Mouse (Mus musculus) retina, embryonic 14.5 days (tissue): ENCODE results near the gene Crhr2.

Source experiments
- DNase-seq: peaks from one replicate; pipeline ENCODE4 v3.0.0-alpha.2; 2015; ENCODE audit warnings: low spot score

The Crhr2 gene

DNA sequence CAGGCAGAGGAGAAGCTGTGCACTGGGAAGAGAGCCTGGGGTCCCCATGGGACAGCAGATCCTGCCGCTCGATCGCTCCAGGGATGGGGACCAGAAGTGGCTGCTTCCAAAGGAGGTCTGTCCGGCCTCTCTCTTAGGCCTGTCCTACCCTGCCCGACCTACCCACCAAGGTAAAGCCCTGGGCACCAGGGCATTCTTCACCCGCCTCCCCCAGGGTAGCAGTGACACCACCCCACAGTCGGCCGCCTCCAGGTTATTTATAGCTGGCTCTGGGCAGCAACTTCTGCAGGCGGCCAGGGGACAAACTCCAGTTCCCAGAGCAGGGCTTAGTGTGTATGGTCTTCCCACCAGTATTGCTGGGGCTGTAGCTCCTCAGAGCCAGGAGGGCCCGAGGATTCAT, at the start of gene Crhr2:
Gene Crhr2, minus strand, starts transcription at position 223 of the 400 bp plus-strand sequence.
- no peak for DNase-seq

DNA sequence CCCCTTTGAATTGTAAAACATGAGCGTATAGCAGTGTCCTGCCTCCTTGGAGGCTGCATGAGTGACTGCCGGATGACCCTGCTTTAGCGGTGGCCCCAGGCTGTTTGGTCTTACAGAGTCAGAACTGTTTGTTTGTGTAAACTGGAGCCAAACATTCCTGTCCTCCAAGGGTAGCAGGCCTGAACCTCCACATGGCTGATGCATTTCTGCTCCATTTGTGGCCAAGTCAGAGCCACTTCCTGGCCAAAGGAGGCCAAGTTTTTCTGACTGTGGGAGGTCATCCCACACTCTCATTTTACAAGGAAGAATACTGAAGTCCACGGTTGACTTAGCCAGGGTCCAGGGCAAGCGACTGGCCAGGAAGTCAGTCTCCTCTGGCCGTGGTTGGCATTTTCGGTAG, 46.7 kb upstream of the Crhr2 start:
- DNase-seq, result no peak

DNA sequence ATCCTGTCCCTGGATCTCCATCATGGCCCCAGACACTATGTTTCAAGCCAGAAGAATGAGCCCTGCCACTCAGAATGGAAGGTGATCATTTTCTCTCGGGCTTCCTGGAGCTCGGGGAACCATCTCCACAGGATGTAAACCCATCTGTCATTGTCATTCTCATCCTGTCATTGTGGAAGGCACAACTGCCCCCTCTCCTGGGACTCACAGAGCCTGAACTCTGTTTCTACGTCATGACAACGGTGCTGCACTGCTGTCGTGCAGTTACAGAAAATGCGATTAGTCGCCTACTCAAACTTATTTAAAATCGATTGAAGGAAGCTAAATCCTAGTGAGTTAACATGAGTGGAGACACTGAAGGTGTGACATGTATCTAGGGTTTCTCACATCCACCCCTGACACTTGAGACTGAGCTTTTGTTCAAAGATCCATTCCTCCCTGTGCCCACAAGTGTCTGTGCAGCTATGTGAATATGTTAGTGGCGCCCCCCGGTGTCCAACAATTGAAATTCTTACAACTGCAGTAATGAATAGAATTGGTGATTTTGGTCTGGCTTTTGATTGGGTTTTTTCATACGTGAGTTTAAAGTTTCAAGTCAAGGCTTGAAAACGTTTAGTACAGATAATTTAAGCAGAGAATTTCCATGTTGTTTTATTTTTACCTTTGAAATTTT, 44.4 kb upstream of the Crhr2 start:
- peak; percentile 49 for DNase-seq

DNA sequence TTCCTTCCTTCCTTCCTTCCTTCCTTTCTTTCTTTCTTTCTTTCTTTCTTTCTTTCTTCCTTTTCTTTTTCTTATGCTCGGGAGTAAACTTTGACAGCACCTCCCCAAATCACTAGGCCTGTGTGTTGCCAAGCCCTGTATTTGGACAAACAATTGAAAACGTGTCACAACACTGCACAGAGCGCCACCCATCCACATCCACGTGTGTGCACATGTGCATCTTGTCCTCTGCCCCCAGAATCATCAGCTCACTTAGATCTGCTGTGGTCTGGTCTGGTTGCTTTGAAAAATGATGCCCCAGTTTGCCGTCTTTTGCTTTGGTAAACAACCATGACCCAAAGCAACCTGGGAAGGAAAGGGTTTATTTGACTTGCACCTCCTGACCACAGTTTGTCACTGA, 43.1 kb upstream of the Crhr2 start:
- no peak for DNase-seq

DNA sequence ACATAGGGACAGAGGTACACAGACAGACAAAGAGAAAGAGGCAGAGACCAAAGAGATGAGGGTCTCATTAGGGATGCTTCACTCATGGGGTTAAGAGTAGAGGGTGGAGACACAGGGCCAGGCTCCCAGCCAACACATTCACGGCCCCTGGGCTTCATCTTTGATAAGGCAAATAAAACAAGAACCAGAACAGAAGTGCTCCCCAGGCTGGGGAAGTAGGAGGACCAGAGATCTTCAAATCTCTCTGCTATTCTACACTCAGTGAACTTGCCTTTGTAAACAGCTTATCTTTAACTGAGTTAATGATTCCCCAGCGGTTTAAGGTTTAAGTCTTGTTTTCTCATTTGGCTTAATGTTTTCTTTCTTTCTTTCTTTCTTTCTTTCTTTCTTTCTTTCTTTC, 42.6 kb upstream of the Crhr2 start:
- DNase-seq, result no peak

DNA sequence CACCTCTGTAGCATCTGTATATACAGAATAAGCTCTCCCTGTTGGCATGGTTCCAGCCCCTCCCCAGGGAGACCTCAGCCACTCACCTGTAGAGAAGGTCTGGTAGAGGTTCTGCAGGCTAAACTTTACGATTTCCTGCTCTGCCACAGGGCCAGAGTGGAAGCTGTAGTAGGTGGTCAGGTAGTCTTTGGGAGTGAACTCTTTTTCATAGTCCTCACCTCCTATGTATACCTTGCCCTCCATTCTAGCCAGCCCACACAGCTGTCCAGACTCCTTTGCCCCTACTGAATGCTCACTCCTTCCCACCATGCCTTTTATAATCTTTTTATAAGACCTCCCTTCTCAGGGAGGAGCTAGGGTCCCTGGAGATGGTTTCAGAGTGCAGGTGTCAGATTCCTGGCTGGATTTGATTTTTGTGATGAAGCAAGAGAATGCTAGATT, 41.9 kb upstream of the Crhr2 start, which contains the start of gene Inmt:
Gene Inmt, minus strand, starts transcription at position 303 of the 441 bp plus-strand sequence.
- DNase-seq, result no peak

DNA sequence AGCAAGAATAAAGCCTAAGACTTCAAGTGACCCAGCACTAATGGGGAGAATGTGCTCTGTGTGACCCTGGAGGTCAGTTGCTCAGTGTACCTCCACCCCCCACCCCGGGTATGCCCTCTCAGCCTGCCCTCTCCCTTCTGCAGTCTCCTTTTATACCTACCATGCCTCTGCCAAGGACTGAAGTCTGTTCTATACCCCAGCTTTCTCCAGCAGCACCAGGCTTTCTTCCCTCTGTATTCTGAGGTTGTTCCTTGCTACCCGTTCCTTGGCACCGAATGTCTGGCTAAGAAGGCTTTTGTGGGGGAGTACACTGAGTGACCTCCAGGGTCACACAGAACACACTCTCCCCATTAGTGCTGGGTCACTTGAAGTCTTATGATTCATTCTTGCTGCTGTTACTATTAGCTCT, 41.1 kb upstream of the Crhr2 start:
- peak; percentile 41 for DNase-seq

DNA sequence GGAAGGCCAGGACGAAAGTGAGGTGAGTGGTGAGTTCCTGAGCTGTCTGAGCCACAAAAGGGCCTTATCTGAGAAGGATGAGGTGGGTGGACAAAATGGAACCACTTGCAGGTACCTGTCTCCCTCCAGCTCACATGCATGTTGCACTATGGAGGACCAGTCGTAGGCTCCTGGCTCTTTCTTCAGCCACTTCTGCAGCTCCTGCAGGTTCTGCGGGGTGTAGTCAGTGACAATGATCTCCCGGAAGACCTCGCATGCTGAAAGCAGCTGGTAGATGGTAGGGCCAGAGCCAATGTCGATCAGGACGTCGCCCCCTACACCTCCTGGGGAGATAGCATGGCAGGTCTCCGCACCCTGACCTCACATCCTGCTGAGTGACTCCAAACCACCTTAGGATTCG, 40.4 kb upstream of the Crhr2 start:
- DNase-seq, result no peak

DNA sequence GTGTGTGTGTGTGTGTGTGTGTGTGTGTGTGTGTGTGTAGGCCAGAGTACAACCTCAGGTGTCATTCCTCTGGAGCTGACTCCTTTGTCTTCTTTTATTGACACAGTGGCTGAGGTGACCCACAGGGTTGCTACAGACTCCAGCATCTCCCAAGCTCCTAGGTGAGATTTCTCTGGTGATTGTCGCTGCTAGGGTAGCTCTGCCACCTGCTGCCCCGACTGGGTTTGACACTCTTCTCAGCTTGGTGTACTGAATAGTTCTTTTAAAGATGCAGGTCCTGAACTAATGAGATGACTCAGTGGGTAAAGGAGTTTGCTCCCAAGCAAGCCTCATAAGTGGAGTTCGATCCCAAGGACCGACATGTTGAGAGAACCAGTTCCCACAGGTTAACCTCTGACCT, 38.8 kb upstream of the Crhr2 start:
- DNase-seq, result no peak

DNA sequence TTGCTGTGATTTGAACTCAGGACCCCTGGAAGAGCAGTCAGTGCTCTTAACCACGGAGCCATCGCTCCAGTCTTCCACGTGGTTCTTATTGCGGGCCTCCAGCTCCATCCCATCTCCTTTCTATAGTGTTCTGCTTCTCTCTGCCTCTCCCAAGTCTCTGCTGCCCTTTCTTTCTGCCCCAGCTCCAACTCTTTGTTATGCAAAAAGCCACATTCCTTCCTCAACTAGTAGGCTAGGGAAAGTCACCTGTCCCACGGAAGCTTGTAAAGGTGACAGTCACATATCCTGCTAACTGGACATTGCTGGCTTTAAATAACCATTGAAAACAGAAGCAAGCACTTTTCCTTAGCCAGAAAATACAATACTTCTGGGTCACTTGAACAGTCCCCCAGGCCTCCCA, 37.0 kb upstream of the Crhr2 start:
- no peak for DNase-seq

DNA sequence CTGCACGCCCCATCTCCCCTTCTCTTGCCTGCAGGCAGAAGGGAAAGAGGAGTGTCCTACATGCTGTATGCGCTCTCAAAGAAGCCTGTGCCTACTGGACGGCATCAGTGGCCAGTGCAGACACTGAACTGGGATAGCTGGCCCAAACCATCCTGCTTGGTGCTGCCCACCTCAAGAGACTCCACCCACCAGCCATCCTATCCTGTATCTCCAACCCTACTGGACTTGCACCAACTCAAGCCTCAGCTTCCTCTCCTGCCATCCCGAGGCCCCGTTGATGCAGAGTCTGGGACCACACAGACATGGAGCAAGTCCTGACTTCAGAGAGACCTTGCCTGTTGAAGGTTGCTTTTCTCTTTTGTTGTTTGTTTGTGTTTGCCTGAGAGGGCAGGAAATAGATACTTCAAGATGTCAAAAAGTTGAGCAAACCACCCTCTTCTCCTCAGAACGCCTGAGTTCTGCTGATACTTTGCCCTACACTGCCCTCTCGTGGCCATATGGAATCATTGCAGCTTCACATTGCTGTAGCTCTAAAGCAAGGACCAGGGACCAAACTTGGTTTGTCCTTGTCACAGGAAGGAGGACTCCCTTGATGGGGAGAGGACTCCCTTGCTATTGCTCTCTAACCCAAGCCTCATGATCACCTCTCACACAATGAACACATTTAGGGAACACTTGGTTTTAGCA, 34.1 kb upstream of the Crhr2 start:
- peak; percentile 89 for DNase-seq

DNA sequence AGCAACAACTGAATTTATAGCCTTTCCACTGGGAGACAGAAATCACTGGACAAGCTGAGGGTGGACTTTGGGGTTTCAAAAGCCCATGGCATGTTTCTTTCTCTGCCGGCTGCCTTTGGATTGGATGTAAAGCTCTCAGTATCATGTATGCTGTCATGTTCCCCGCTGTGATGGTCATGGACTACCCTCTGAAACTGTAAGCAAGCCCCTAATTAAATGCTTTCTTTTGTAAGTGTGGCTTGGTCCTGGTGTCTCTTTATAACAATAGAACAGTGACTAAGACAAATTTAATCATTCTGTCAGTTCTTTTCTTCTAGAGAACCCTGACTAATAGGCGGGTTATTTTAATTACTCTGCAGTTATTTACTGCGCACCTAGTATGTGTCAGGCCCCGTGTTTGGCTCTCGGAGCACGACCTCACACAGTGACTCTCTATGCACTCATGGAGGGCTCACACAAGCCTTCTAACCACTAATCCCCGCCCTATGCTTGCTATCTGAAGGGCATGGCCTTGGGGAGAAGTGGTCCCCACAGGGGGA, 30.3 kb upstream of the Crhr2 start:
- peak; percentile 45 for DNase-seq

DNA sequence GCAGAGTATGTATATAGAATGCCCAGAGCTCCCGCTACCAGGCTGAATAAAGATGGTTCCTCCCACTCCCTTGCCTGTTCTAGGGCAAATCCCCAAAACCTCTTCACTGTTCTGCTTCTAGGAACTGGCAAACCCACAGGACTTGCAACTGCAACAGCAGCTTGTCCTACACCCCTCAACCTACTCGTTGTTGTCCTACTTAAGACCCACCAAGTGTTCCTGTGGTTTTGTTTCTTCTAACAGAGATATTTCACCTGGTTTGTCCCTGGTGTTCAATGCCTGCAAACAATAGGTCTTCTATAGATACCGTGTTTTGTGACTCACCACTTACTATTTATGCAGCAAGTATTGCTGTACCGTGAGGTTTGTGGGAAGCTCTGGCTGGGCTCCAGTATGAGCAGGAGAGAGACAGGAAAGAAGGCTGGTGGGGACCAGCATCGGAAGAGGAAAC, 28.5 kb upstream of the Crhr2 start:
- DNase-seq, result no peak

DNA sequence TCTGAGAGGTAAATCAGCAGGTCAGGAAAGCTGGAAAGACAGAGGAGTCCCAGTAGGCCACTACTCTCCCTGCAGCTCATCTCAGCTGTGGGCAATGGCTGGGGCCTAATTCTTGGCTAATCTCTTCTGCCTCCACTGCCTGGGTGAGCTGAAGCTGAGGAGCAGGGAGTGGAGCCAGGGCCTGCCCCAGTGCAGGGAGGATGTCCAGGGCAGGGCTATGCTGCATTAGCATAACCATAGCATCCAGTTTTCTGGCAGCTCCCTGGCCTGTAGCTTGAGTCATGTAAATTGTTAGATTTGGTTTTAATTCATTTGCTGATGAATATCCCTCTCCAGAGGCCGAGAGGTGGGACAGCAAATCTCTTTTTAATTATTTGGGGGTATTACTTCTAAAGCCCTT, 26.4 kb upstream of the Crhr2 start:
- no peak for DNase-seq

DNA sequence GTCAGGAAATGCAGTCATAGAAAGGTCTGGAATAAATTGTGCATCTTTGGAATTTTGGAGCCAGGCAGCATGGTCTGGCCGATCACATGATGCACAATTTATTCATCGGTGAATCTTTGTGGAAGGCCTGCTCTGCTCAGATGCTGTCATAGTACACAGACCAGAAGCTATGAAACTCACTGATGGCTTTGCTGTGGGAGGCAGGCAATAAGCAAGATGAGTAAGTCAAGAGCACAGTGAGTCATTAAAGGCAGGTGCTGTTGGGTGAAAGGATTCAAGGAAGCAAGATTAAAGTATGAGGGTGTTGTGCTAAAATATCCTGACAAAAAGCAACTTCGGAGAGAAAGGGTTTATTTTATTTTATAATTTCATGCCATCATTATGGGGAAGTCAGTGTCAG, 19.4 kb upstream of the Crhr2 start:
- no peak for DNase-seq

DNA sequence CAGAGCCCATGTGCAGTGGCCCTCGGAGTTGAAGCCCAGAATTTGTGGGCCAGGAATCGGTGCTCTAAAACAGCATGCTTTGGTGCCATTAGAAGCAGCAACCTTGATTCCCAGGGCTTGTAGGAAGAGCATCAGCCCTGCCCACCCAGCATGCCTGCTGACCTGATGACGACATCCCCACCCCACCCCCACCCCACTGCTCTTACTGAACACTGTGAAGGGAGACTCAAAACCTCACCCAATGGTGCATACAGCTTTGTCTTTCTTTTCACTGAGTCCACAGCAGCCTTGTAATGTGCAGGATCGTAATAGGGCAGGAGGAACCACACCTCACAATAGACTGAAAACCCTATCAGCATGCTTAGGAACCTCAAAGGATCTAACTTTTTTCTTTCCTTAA, 13.3 kb upstream of the Crhr2 start:
- no peak for DNase-seq

DNA sequence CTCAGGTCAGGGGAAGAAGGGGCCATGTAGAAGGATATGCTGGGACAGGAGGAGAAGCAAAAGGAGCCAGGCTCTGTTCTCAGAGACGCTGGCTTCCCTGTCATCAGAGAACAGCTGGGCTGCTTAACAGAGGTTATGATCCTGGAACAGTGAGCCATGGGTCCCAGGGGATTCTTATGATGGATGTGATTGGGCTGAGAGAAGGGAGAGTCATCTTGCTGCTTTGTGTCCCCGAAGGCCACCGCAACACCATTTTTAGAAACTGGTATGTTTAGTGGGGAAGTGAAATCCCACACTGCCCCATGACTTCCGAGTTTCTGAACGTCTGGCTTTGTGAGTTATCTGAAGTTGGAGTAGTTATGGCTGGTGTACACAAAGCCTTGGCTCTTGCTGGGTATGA, 12.5 kb upstream of the Crhr2 start:
- no peak for DNase-seq

DNA sequence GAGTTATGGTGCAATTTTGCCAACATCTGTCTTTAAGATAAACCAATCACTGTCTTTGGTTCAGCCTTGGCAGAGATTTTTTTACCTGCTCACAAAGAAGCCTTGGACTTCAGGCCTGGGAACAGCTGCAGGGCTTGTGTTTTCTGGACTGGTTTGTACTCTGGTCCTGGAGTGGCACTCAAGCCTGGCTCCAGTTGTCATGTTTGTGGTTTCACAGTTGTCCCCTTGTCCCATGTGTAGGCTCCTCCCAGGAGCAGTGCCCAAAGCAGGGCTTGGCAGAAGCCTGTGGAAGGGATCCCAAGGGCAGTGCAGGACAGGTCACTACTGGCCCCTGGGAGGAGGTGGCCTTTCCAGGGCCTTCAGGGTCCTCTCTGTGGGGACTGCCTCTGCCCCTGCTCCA, 5.5 kb upstream of the Crhr2 start:
- no peak for DNase-seq

DNA sequence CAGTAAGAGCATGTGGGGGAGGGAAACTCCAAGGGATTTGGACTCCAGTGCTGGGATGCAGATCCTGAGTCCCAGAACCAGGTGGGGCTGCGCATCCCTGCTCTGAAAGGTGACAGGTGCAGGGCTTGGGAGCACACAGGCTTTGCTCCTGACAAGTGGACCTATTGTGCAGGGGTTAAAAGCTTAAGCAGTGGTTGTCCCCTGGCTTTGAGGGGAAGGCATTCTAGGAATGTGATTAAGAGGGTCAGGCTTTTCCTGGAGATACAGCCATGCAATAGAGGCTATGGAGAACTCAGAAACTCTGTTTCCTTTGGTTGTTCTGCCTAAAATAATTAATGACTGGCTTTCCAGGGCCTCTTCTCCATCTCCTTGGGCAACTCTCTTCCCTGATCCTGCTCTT, 609 bp upstream of the Crhr2 start:
- no peak for DNase-seq

DNA sequence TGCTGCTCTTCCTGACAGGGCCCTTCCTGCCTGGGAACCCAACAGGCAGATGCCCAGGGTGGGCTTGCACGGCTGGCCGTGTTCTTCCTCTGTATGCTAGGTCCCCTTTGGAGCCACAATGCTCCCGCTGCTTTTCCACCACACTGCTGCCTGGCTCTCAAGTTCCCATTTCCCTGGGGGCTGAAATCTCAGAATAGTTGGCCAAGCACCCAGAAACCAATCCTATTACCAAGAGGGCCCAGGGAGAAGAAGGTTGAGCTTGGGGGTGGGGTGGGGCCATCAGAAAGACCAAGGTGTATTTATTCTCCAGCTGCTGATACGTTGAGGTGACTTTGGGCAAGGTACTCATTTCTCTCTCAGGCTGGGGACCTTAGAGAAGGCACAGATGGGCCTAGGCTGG, 1.5 kb downstream of the Crhr2 start:
- no peak for DNase-seq

DNA sequence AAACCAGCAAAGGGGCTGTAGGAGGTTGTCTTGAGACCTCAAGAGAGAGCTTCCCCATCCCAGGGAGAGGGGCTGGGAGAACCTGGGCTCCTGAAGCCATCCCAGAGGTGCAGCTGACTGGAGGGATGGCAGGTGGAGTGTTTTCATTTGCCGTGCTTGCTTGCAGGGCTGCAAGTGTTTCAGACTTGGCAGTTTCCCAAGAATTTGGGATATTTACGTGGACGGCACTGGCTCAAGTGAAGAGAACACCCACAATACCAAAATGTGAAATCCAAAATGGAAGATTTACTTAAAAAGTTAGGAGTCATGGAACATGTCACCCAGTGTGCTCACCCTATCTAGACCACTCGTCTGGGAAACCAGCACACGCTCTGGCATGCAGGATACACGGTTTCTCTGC, 2.2 kb downstream of the Crhr2 start:
- DNase-seq, result no peak

DNA sequence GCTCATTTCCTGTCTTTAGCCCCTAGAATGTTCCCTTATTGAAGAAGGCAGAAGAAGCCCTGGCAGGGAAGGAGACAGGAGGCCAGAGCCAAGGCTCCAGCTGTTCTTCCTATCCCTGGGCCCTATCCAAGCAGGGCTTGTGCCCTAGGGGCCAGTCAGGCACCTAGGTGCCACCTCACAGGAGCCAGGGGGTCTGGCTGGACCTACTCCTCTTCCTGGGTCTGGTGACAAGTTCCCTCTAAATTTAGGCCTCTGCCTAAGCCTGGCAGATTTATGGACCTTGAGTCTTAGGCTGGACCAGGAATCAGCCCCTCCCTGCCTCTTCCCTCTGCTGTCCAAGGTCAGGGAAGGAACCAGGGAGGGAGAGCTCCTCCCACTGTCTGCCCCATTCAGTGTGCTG, 4.4 kb downstream of the Crhr2 start:
- no peak for DNase-seq

DNA sequence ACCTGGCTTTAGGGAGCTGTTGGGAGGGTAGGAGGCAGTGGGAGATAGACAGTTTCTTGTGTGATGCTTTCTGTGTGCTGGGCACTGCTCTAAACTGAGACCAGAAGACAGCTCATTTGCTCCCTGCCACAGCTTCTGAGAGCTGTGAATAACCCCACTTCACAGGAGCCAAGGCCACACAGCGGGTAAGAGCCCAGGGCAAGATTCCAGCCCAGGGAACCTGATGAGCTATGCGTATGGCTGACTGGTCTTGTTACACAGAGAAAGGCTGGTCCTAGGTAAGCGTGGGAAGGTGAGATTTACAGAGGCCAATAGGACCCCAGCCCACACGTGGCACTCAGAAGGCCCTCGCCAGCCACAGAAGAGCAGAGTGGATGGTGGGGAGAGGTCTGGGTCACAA, 6.2 kb downstream of the Crhr2 start:
- no peak for DNase-seq

DNA sequence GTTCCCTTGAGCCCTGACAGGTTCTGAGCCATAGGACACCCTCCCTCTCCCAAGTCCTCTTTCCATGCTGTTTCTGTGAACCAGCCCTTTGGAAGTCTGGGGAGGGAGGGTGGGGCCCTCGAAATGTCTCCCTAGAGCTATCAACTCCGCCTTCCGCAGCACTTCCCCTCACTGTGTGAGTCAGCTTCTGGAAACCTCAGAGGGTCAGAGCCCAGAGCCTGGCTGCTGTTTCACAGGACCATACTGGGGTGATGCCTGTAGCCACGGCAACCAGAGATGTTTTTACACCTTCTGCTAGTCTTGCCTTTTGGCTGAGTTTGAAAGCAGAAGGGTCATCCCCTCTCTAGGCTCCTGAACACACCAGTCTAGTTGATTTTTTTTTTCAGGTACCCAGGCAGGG, 9.8 kb downstream of the Crhr2 start:
- no peak for DNase-seq
